Mouse (Mus musculus): ENCODE measurements at regions not wholly inside any gene's neighbourhood (a gene's known extent, or its start where the extent isn't known, plus 50 kb on each side); places are given as distances from the start of the nearest gene placed in this dataset.
A peak's percentile ranks its signal among the peaks of the same experiment; 100 is the strongest.

DNA sequence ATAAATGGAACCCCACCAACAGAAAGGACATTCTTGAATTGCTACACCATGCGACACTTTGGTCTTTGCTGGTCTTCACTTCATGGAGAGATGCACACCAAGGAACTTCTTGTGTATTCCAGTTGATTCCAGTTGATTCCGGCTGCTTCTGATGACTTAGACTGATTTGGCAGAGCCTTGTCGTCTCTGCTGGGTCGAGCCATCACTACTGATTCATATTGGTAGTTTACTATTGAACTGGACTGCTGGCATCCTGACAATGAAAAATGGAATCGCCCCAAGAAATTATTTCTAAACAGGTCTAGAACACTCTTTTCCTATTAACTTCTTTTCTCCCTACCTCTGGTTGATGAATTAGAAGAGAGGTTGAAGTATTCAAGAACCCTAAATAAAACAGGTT is 277.7 kb downstream of the Tbc1d1 start:
- Histone ChIP-seq H3K4me1 (ENCODE audit: control insufficient read depth, insufficient read depth, low read length) (peaks cover 17% of the 10 kb centered on the region), H3K27ac (ENCODE audit: insufficient read depth, low read length) (no peak overlapping the region), H3K36me3 (ENCODE audit: control insufficient read depth, insufficient read depth, low read length, poor library complexity, severe bottlenecking) (no peaks in the 10 kb centered on the region), H3K4me3 (ENCODE audit: low read depth, low read length) (no peak overlapping the region), H3K9me3 (replicated peaks; ENCODE audit: control insufficient read depth, insufficient read depth, low read length, poor library complexity, severe bottlenecking) (no peaks in the 10 kb centered on the region), H3K27me3 (ENCODE audit: control insufficient read depth, insufficient read depth, low read length, poor library complexity, severe bottlenecking) (no peaks in the 10 kb centered on the region), H3K9ac (ENCODE audit: low read depth, poor library complexity, severe bottlenecking) (no peak overlapping the region)
- TF ChIP-seq CTCF (IDR thresholded peaks at IDR 0.05; ENCODE audit: low read depth, low read length) = no peak
- no peak for TF ChIP-seq POLR2A (IDR thresholded peaks at IDR 0.05; ENCODE audit: insufficient read depth, low read length)
- no peak for TF ChIP-seq EP300 (IDR thresholded peaks at IDR 0.05; ENCODE audit: insufficient read depth, low read depth, low read length)

DNA sequence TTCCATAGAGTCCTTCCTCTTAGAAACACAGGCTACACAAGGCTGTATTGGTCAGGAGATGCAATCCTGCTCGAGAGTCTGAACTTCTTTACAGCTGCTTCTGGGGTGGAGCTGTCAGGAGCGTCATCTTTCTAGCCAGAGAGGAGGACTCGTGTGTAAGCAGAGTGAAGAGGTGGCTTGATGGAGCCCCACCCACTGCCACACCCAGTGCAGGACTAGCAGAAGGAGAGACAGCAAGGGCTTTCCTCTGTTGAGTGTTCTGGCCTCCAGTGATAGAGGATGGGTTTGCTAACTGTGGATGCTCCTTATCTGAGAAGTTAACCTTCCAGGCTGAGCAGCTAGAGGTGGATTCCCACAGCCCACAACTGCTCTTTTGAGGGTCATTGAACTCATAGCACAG is 279.4 kb downstream of the Tbc1d1 start:
- H3K4me3 ChIP-seq (ENCODE audit: low read depth, low read length) = no peak overlapping the region
- peaks cover 12% of the 10 kb centered on the region for H3K4me1 ChIP-seq (ENCODE audit: control insufficient read depth, insufficient read depth, low read length)
- no peak overlapping the region for H3K27ac ChIP-seq (ENCODE audit: insufficient read depth, low read length)
- TF ChIP-seq EP300 (IDR thresholded peaks at IDR 0.05; ENCODE audit: insufficient read depth, low read depth, low read length) = 0 out of 2 replicates have a peak, but pooled peaks have one; percentile 29
- TF ChIP-seq CTCF (IDR thresholded peaks at IDR 0.05; ENCODE audit: low read depth, low read length) = no peak
- H3K9me3 ChIP-seq (replicated peaks; ENCODE audit: control insufficient read depth, insufficient read depth, low read length, poor library complexity, severe bottlenecking) = no peaks in the 10 kb centered on the region
- H3K27me3 ChIP-seq (ENCODE audit: control insufficient read depth, insufficient read depth, low read length, poor library complexity, severe bottlenecking) = no peaks in the 10 kb centered on the region
- H3K36me3 ChIP-seq (ENCODE audit: control insufficient read depth, insufficient read depth, low read length, poor library complexity, severe bottlenecking) = no peaks in the 10 kb centered on the region
- H3K9ac ChIP-seq (ENCODE audit: low read depth, poor library complexity, severe bottlenecking) = no peak overlapping the region

DNA sequence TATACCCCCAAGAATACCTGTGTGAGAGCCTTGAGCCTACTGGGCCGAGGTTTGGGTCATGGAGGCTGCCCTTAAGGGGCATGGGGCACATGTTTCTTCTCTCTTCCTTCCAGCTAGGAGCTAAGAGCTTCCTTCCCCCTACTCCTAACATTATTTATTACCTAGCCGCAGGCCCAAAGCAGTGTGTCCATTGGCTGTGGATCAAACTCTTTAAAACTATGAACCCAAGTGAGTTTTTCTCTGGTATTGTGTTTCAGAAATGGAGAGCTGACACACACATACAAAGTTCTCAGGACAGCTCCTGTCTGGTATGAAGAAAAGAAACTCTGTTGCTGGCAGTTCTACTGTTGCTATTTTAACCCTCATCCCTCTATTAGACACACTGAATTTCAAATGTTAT is 279.9 kb downstream of the Tbc1d1 start:
- no peak overlapping the region for H3K4me3 ChIP-seq (ENCODE audit: low read depth, low read length)
- no peaks in the 10 kb centered on the region for H3K36me3 ChIP-seq (ENCODE audit: control insufficient read depth, insufficient read depth, low read length, poor library complexity, severe bottlenecking)
- H3K27me3 ChIP-seq (ENCODE audit: control insufficient read depth, insufficient read depth, low read length, poor library complexity, severe bottlenecking) = no peaks in the 10 kb centered on the region

DNA sequence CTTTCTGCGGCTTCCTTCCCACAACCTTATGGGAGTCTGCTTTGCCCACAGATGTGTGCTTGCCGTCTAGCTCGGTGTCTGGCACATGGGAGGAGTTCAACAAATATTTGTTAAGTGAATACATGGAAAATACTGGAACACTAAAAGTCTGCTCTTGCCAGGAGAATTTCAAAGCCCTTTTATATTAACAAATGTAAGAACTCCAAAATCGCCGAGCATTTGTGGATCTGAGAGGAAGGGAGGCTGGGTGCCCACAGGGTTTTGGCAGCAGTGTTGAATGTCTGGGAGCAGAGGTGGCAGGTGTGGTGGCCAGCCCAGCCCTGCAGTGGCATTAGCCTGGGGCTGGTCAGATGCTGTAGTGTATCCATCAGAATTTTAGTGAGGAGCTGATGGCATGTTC is 281.6 kb downstream of the Tbc1d1 start:
- Histone ChIP-seq H3K4me1 (ENCODE audit: control insufficient read depth, insufficient read depth, low read length) (peaks cover 7% of the 10 kb centered on the region), H3K27ac (ENCODE audit: insufficient read depth, low read length) (no peak overlapping the region), H3K36me3 (ENCODE audit: control insufficient read depth, insufficient read depth, low read length, poor library complexity, severe bottlenecking) (no peaks in the 10 kb centered on the region), H3K9me3 (replicated peaks; ENCODE audit: control insufficient read depth, insufficient read depth, low read length, poor library complexity, severe bottlenecking) (no peaks in the 10 kb centered on the region), H3K4me3 (ENCODE audit: low read depth, low read length) (no peak overlapping the region), H3K9ac (ENCODE audit: low read depth, poor library complexity, severe bottlenecking) (no peak overlapping the region), H3K27me3 (ENCODE audit: control insufficient read depth, insufficient read depth, low read length, poor library complexity, severe bottlenecking) (no peaks in the 10 kb centered on the region)
- TF ChIP-seq POLR2A (IDR thresholded peaks at IDR 0.05; ENCODE audit: insufficient read depth, low read length) (no peak), EP300 (IDR thresholded peaks at IDR 0.05; ENCODE audit: insufficient read depth, low read depth, low read length) (no peak), CTCF (IDR thresholded peaks at IDR 0.05; ENCODE audit: low read depth, low read length) (no peak)

More for the DNA sequence above, 279.9 kb downstream of the Tbc1d1 start:
- H3K9ac ChIP-seq (ENCODE audit: low read depth, poor library complexity, severe bottlenecking) = no peak overlapping the region
- H3K9me3 ChIP-seq (replicated peaks; ENCODE audit: control insufficient read depth, insufficient read depth, low read length, poor library complexity, severe bottlenecking) = no peaks in the 10 kb centered on the region
- no peak overlapping the region for H3K27ac ChIP-seq (ENCODE audit: insufficient read depth, low read length)
- TF ChIP-seq POLR2A (IDR thresholded peaks at IDR 0.05; ENCODE audit: insufficient read depth, low read length) = no peak
- peaks cover 9% of the 10 kb centered on the region for H3K4me1 ChIP-seq (ENCODE audit: control insufficient read depth, insufficient read depth, low read length)

DNA sequence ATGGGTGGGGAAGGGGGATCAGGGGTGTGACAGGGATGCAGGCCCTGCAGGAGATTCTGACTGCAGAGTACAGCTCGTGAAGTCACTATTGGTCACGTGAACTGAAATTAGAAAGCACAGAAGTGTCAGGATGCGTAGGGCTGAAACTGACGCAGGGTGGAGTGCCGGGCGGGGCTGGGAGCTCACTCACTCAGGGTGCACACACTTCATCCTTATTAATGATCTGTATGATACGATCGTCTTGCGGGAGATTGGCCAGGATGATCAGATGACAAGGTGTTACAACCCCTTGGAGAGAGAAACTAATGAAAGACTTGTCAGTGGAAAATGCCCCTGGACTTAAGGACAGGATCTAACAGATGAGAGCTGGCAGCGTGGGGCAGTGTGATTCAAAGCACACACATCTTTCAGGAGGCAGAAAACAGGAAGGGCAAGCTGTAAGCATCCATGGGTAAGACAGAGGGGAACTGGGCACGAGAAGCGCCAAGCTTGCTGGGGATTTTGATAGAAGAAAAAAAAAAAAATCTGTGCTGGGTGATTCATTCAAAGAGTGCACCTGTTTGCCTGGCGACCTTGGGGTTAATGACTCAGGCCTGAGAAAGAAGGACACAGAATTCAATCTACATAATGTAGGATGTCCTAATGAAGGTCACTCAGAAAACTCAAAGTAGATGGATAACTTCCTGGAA is 282.5 kb downstream of the Tbc1d1 start:
- Histone ChIP-seq H3K27me3 (ENCODE audit: control insufficient read depth, insufficient read depth, low read length, poor library complexity, severe bottlenecking) (no peaks in the 10 kb centered on the region), H3K4me3 (ENCODE audit: low read depth, low read length) (no peak overlapping the region), H3K9ac (ENCODE audit: low read depth, poor library complexity, severe bottlenecking) (no peak overlapping the region), H3K36me3 (ENCODE audit: control insufficient read depth, insufficient read depth, low read length, poor library complexity, severe bottlenecking) (no peaks in the 10 kb centered on the region), H3K4me1 (ENCODE audit: control insufficient read depth, insufficient read depth, low read length) (peaks cover 7% of the 10 kb centered on the region), H3K27ac (ENCODE audit: insufficient read depth, low read length) (no peak overlapping the region), H3K9me3 (replicated peaks; ENCODE audit: control insufficient read depth, insufficient read depth, low read length, poor library complexity, severe bottlenecking) (no peaks in the 10 kb centered on the region)
- no peak for TF ChIP-seq EP300 (IDR thresholded peaks at IDR 0.05; ENCODE audit: insufficient read depth, low read depth, low read length)
- TF ChIP-seq CTCF (IDR thresholded peaks at IDR 0.05; ENCODE audit: low read depth, low read length) = no peak
- TF ChIP-seq POLR2A (IDR thresholded peaks at IDR 0.05; ENCODE audit: insufficient read depth, low read length) = no peak

DNA sequence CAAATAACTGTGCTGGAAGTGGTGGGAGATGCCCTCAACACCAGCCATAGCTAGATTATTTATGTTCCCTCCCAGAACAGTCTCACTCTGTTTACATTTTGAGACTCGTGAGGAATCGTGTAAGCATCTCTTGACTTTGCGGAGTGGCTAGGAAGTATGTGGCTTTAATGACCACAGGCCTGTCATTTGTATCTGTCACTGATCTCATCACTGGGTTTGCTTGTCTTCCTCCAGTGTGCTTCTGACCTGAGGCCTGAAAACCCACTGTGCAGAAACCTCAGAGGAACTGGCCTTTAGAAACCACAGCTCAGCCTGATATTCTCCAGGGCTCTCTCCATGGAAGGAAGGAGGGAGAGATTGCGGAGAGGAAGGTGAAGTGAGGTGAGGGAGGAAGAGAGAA is 291.7 kb downstream of the Tbc1d1 start:
- Histone ChIP-seq H3K9ac (ENCODE audit: low read depth, poor library complexity, severe bottlenecking) (no peak overlapping the region), H3K36me3 (ENCODE audit: control insufficient read depth, insufficient read depth, low read length, poor library complexity, severe bottlenecking) (no peaks in the 10 kb centered on the region), H3K4me3 (ENCODE audit: low read depth, low read length) (no peak overlapping the region), H3K9me3 (replicated peaks; ENCODE audit: control insufficient read depth, insufficient read depth, low read length, poor library complexity, severe bottlenecking) (no peaks in the 10 kb centered on the region), H3K27me3 (ENCODE audit: control insufficient read depth, insufficient read depth, low read length, poor library complexity, severe bottlenecking) (no peaks in the 10 kb centered on the region), H3K27ac (ENCODE audit: insufficient read depth, low read length) (no peak overlapping the region), H3K4me1 (ENCODE audit: control insufficient read depth, insufficient read depth, low read length) (no peaks in the 10 kb centered on the region)
- TF ChIP-seq EP300 (IDR thresholded peaks at IDR 0.05; ENCODE audit: insufficient read depth, low read depth, low read length) = no peak
- no peak for TF ChIP-seq CTCF (IDR thresholded peaks at IDR 0.05; ENCODE audit: low read depth, low read length)
- no peak for TF ChIP-seq POLR2A (IDR thresholded peaks at IDR 0.05; ENCODE audit: insufficient read depth, low read length)

All from ES-Bruce4 (cell line).